Comparison of ENCODE assay signal across 8 mouse cellular contexts in genomic region chr16:58670643-58671042, GRCm38 (mm10). TPM values are rescaled to one million over a fixed set of nuclear protein-coding genes. Genes with fewer than 3 reads are reported as not detected.
DNase-seq lines count a peak whose midpoint lies in the region; ATAC-seq and TF ChIP-seq lines count a peak whose summit lies in the region.

No protein-coding gene starts in this region.

- peak overlapping the region; percentile 65 for H3K4me3 ChIP-seq in C2C12 (ENCODE audit: insufficient read depth, poor library complexity, severe bottlenecking)
- H3K4me3 ChIP-seq in forebrain, embryonic 12.5 days (replicated peaks): peak overlapping the region; percentile 93
- H3K4me3 ChIP-seq in limb, embryonic 14.5 days (replicated peaks; ENCODE audit: low read length): peak overlapping the region; percentile 81
- peak overlapping the region; percentile 90 for H3K4me3 ChIP-seq in small intestine, adult 2 months (ENCODE audit: low read depth, low read length)

- H3ac ChIP-seq in C2C12 (ENCODE audit: control insufficient read depth, insufficient read length, low read depth): peak overlapping the region; percentile 62

- no peaks in the 10 kb centered on the region for H3K9me3 ChIP-seq in forebrain, embryonic 12.5 days
- H3K9me3 ChIP-seq in limb, embryonic 14.5 days (ENCODE audit: control insufficient read depth, low read length): no peaks in the 10 kb centered on the region

- peak; percentile 23 for DNase-seq in embryo, embryonic 10 days (ENCODE audit: low spot score)
- DNase-seq in embryo, embryonic 11 days: no peak
- peak; percentile 21 for DNase-seq in limb, embryonic 14.5 days (ENCODE audit: low spot score)
- no peak for DNase-seq in left cerebral cortex, postnatal 25 days (ENCODE audit: low spot score in 2 of 2)
- no peak for DNase-seq in urinary bladder, adult 18-20 months (ENCODE audit: low spot score in 2 of 2)

- H3K27me3 ChIP-seq in C2C12 (ENCODE audit: control insufficient read depth, insufficient read depth, insufficient read length): no peaks in the 10 kb centered on the region
- no peaks in the 10 kb centered on the region for H3K27me3 ChIP-seq in forebrain, embryonic 12.5 days
- no peaks in the 10 kb centered on the region for H3K27me3 ChIP-seq in limb, embryonic 14.5 days (ENCODE audit: control insufficient read depth, insufficient read depth, low read length)
- H3K27me3 ChIP-seq in small intestine, adult 2 months (ENCODE audit: control insufficient read depth, insufficient read depth, low read length): no peaks in the 10 kb centered on the region

- H3K79me3 ChIP-seq in C2C12 (ENCODE audit: low read depth): peaks cover 4% of the 10 kb centered on the region

- intact Hi-C loops in left cerebral cortex, postnatal 25 days (cut with DNase I): loop anchor here (1.0 to 5.0 kb wide), 2 partner anchors 58 to 148 kb away; partner anchors contain the start of gene St3gal6

- H3K4me2 ChIP-seq in forebrain, embryonic 12.5 days: peak overlapping the region; percentile 72
- H3K4me2 ChIP-seq in limb, embryonic 14.5 days (replicated peaks; ENCODE audit: low read depth, low read length, severe bottlenecking): peak overlapping the region; percentile 59

- peaks cover 6% of the 10 kb centered on the region for H3K79me2 ChIP-seq in C2C12 (ENCODE audit: control insufficient read depth, insufficient read depth)

- TF ChIP-seq CTCF in C2C12 (IDR thresholded peaks at IDR 0.05; ENCODE audit: control insufficient read depth, insufficient read depth, insufficient read length): no peak
- TF ChIP-seq CTCF in small intestine, adult 2 months (IDR thresholded peaks at IDR 0.05; ENCODE audit: extremely low read depth, insufficient read length, insufficient replicate concordance, low read depth, low read length): no peak

- under 1% methylated on average over 24 of the region's 25 CpGs for WGBS in forebrain, embryonic 12.5 days
- under 1% methylated on average over 25 of the region's 25 CpGs for WGBS in limb, embryonic 14.5 days
- WGBS in small intestine, adult 2 months: under 1% methylated on average over 25 of the region's 25 CpGs

- H3K27ac ChIP-seq in forebrain, embryonic 12.5 days: peak overlapping the region; percentile 76; the same call in 1 of the 2 replicates
- peak overlapping the region; percentile 72; the same call in 1 of the 2 replicates for H3K27ac ChIP-seq in limb, embryonic 14.5 days (replicated peaks; ENCODE audit: low read depth, low read length)
- no peak overlapping the region for H3K27ac ChIP-seq in small intestine, adult 2 months (ENCODE audit: insufficient read depth, low read depth, low read length)

- ATAC-seq in forebrain, embryonic 12.5 days (ENCODE audit: low FRiP score): no peak; the same call in 1 of the 2 replicates
- no peak; the same call in 1 of the 2 replicates for ATAC-seq in limb, embryonic 14.5 days (ENCODE audit: low FRiP score, low read depth)

- no peak for TF ChIP-seq POLR2A in limb, embryonic 14.5 days (IDR thresholded peaks at IDR 0.05; ENCODE audit: borderline replicate concordance, extremely low read depth, insufficient read depth, insufficient read length)
- TF ChIP-seq POLR2A in small intestine, adult 2 months (IDR thresholded peaks at IDR 0.05; ENCODE audit: low read depth, low read length): no peak

- peaks cover 20% of the 10 kb centered on the region for H3K36me3 ChIP-seq in C2C12 (ENCODE audit: control insufficient read depth, insufficient read depth)
- peaks cover 18% of the 10 kb centered on the region for H3K36me3 ChIP-seq in forebrain, embryonic 12.5 days (replicated peaks)
- H3K36me3 ChIP-seq in limb, embryonic 14.5 days (ENCODE audit: control insufficient read depth, insufficient read depth, low read length): peaks cover 25% of the 10 kb centered on the region
- H3K36me3 ChIP-seq in small intestine, adult 2 months (ENCODE audit: control insufficient read depth, insufficient read depth, low read length): peaks cover 17% of the 10 kb centered on the region

- peaks cover 10% of the 10 kb centered on the region for H3K4me1 ChIP-seq in forebrain, embryonic 12.5 days
- H3K4me1 ChIP-seq in limb, embryonic 14.5 days (ENCODE audit: control insufficient read depth, insufficient read depth, low read length): peaks cover 6% of the 10 kb centered on the region
- peaks cover 4% of the 10 kb centered on the region; the same call in 1 of the 2 replicates for H3K4me1 ChIP-seq in small intestine, adult 2 months (ENCODE audit: control insufficient read depth, insufficient read depth, insufficient read length, low read length)

- peak overlapping the region; percentile 83 for H3K9ac ChIP-seq in forebrain, embryonic 12.5 days
- peak overlapping the region; percentile 85 for H3K9ac ChIP-seq in limb, embryonic 14.5 days (ENCODE audit: low read depth, low read length, severe bottlenecking)

TF ChIP-seq in C2C12, 6 proteins besides CTCF, POLR2A, EP300 and RAD21:
- TF ChIP-seq USF1 (IDR thresholded peaks at IDR 0.05; ENCODE audit: low read depth) (no peak), FOSL1 (IDR thresholded peaks at IDR 0.05; ENCODE audit: insufficient read depth, low read length, poor library complexity, severe bottlenecking) (no peak), MAX (IDR thresholded peaks at IDR 0.05) (no peak), MYOD1 (IDR thresholded peaks at IDR 0.05; ENCODE audit: control insufficient read depth, insufficient read length, low read depth) (no peak), MYOG (IDR thresholded peaks at IDR 0.05; ENCODE audit: control insufficient read depth, extremely low read depth, insufficient read length) (no peak), CEBPB (IDR thresholded peaks at IDR 0.05; ENCODE audit: low read depth) (no peak)

RNA-seq across cellular contexts. Expression of gene Cpox, which starts 0.6 kb away (rescaled TPM):
- 9.8 TPM for polyA plus RNA-seq in C2C12 (2012; fragmentation: generic; extraction: Trizol)
- 13.9 and 18.4 TPM in 2 replicates for polyA plus RNA-seq in forebrain, embryonic 12.5 days (2016; fragmentation: Nextera tagmentation; extraction: Ambion mirVana)
- polyA plus RNA-seq in limb, embryonic 14.5 days (2012; rRNA removed): 20.3 TPM in 2 replicates
- 22.3 and 24.4 TPM in 2 replicates for polyA plus RNA-seq in limb, embryonic 14.5 days (2014; fragmentation: Nextera tagmentation; extraction: Ambion mirVana)
- 10.5 and 12.0 TPM in 2 replicates for polyA plus RNA-seq in small intestine, adult 2 months (2012; rRNA removed)
- 10 to 100 TPM; 40.2 to 40.4 TPM for total RNA-seq in left cerebral cortex, postnatal 25 days (2021)

RNA-seq across cellular contexts. Expression of gene E330017A01Rik, which starts 32.1 kb away (rescaled TPM):
- not detected for polyA plus RNA-seq in C2C12 (2012; fragmentation: generic; extraction: Trizol)
- not detected in 2 replicates for polyA plus RNA-seq in forebrain, embryonic 12.5 days (2016; fragmentation: Nextera tagmentation; extraction: Ambion mirVana)
- polyA plus RNA-seq in limb, embryonic 14.5 days (2012; rRNA removed): not detected in 2 replicates
- not detected in 2 replicates for polyA plus RNA-seq in limb, embryonic 14.5 days (2014; fragmentation: Nextera tagmentation; extraction: Ambion mirVana)
- polyA plus RNA-seq in small intestine, adult 2 months (2012; rRNA removed): not detected in 2 replicates
- total RNA-seq in left cerebral cortex, postnatal 25 days (2021): not detected

RNA-seq across cellular contexts. Expression of gene Gpr15, which starts 48.2 kb away (rescaled TPM):
- polyA plus RNA-seq in C2C12 (2012; fragmentation: generic; extraction: Trizol): not detected
- 0.11 and 0.12 TPM in 2 replicates for polyA plus RNA-seq in forebrain, embryonic 12.5 days (2016; fragmentation: Nextera tagmentation; extraction: Ambion mirVana)
- 0.05 and 0.06 TPM in 2 replicates for polyA plus RNA-seq in limb, embryonic 14.5 days (2012; rRNA removed)
- polyA plus RNA-seq in limb, embryonic 14.5 days (2014; fragmentation: Nextera tagmentation; extraction: Ambion mirVana): 0.15 TPM in 1 of 2 replicates, not detected in the other
- 0.10 TPM in 1 of 2 replicates, not detected in the other for polyA plus RNA-seq in small intestine, adult 2 months (2012; rRNA removed)
- total RNA-seq in left cerebral cortex, postnatal 25 days (2021): not detected

RNA-seq across cellular contexts. Expression of gene Gm813, which starts 53.9 kb away (rescaled TPM):
- not detected for polyA plus RNA-seq in C2C12 (2012; fragmentation: generic; extraction: Trizol)
- polyA plus RNA-seq in forebrain, embryonic 12.5 days (2016; fragmentation: Nextera tagmentation; extraction: Ambion mirVana): not detected in 2 replicates
- not detected in 2 replicates for polyA plus RNA-seq in limb, embryonic 14.5 days (2012; rRNA removed)
- not detected in 2 replicates for polyA plus RNA-seq in limb, embryonic 14.5 days (2014; fragmentation: Nextera tagmentation; extraction: Ambion mirVana)
- not detected in 2 replicates for polyA plus RNA-seq in small intestine, adult 2 months (2012; rRNA removed)
- total RNA-seq in left cerebral cortex, postnatal 25 days (2021): not detected

RNA-seq across cellular contexts. Expression of gene Cldnd1, which starts 57.1 kb away (rescaled TPM):
- polyA plus RNA-seq in C2C12 (2012; fragmentation: generic; extraction: Trizol): 69.6 TPM
- polyA plus RNA-seq in forebrain, embryonic 12.5 days (2016; fragmentation: Nextera tagmentation; extraction: Ambion mirVana): 104 and 115 TPM in 2 replicates
- 107 and 125 TPM in 2 replicates for polyA plus RNA-seq in limb, embryonic 14.5 days (2012; rRNA removed)
- 137 and 145 TPM in 2 replicates for polyA plus RNA-seq in limb, embryonic 14.5 days (2014; fragmentation: Nextera tagmentation; extraction: Ambion mirVana)
- polyA plus RNA-seq in small intestine, adult 2 months (2012; rRNA removed): 28.0 and 43.0 TPM in 2 replicates
- total RNA-seq in left cerebral cortex, postnatal 25 days (2021): 100 to 1,000 TPM in 1 of 2 experiments, 10 to 100 TPM in 1; 96.8 to 103 TPM

Comparison
In these comparisons a context has a peak if more than half of its experiments do, and no peak if none do; other contexts are left out.
1. DNase-seq: peak in embryo, embryonic 10 days (single experiment) and limb, embryonic 14.5 days (single experiment); none in embryo, embryonic 11 days (single experiment), left cerebral cortex, postnatal 25 days (0 of 2) and urinary bladder, adult 18-20 months (0 of 2).
2. Peak in every context shown above with its lines, with median percentiles within 50 percentile points of each other: H3K4me3 ChIP-seq.